Mouse (Mus musculus) stomach, postnatal 0 days (tissue): ENCODE measurements around the gene Dact2.

Source experiments
- CTCF ChIP-seq: IDR thresholded peaks from 2 replicates; pipeline ENCODE4 v1.5.1; 2016; ENCODE audit warnings: antibody characterized with exemption, low read depth, mild to moderate bottlenecking, moderate library complexity
- EP300 ChIP-seq: optimal IDR thresholded peaks from 2 replicates; pipeline ENCODE3; 2016; ENCODE audit warnings: antibody characterized with exemption

DNA sequence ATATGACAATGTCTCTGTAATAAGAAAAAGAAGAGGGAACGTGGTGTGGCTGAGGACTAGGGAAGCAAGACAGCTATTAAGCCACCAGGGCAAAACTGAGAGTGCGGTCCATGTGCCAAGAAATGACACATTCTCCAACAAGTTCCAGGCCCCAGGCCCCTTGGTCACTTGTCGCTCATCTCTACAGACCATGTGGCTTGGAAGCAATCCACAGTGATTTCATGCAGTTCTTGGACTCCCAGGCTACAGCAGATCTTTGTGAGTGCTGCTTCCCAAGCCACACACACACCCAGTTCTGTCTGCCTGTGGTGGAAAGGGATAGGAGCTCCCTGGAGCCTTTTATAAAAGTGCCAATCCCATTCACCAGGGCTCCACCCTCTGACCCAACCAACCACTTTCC is 17.9 kb downstream of the Dact2 start:
- no peak for TF ChIP-seq EP300
- no peak for TF ChIP-seq CTCF
